Mouse (Mus musculus) CH12F3 (cell line): ENCODE measurements around the gene Atp9a.

Experiments used
- in situ Hi-C: fragments of 300-500 bp; cut with MboI; formaldehyde crosslinking; loops from 2 replicates; pipeline ENCODE4 v1.14.3; 2020; ENCODE audit warnings: low sequenced_read_pairs

Atp9a gene

GRCm38 (mm10) chr2:168683520-168684150 is 58.6 kb downstream of the Atp9a start:
- in situ Hi-C loops, result no loop called here

GRCm38 (mm10) chr2:168682721-168683120 is 59.5 kb downstream of the Atp9a start:
- in situ Hi-C loops, result no loop called here

GRCm38 (mm10) chr2:168681531-168681930 is 60.7 kb downstream of the Atp9a start:
- in situ Hi-C loops, result no loop called here

- in situ Hi-C loops, result no loop called here
These were observed 62.6 kb downstream of the Atp9a start for GRCm38 (mm10) chr2:168679381-168680199.

DNA sequence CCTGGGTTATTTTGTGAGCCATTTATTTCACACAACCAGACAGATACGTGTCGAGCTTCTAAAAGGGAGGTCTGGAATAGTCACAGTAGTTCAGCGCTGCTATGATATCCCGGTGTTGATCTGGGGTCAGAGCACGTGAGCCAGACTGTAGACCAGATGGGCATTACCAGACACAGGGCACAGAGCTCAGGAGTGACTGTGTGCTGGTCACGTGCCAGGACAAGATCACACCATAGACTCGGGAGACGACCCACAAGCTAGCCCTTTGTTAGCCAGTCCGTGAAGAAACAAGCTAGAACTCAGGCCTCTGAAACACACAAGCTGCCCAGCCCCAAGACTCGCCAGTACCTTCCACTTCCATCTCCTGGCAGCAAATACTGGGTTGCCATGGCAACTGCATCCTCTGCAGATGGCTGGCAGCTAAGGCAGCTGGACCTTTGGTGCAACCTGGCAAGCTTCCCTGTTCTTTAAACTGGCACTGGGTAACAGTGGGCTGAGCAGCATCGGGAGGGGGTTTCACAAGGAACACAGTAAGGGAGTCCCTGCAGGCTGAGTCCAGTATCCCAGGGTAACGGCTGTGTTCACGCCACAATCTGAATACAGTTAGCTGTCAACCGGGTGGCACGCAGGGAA is 63.4 kb downstream of the Atp9a start:
- in situ Hi-C loops, result no loop called here

- in situ Hi-C loops, result no loop called here
These were observed 64.6 kb downstream of the Atp9a start for GRCm38 (mm10) chr2:168677650-168678049.

DNA sequence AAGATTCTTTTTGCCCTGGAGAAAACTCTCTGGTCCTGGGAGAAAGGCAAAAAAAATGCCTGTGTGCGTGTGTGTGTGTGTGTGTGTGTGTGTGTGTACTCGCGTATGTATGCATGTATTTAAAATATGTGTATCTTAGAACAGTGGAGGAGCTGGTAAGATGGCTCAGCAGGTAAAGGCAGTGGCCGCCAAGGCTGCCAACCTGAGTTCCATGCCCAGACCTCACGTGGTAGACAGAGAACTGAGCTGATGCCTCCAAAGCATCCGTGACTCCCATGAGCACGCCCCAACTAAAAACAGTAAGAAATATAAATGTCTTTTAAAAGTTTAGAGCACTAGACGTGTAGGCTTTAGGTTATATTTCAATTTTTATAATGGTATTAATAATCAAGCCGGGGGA is 70.5 kb downstream of the Atp9a start:
- in situ Hi-C loops, result no loop called here

- in situ Hi-C loops, result no loop called here
These were observed 72.0 kb downstream of the Atp9a start for GRCm38 (mm10) chr2:168670241-168670640.

- in situ Hi-C loops, result no loop called here
These were observed 72.4 kb downstream of the Atp9a start for GRCm38 (mm10) chr2:168669762-168670161.

DNA sequence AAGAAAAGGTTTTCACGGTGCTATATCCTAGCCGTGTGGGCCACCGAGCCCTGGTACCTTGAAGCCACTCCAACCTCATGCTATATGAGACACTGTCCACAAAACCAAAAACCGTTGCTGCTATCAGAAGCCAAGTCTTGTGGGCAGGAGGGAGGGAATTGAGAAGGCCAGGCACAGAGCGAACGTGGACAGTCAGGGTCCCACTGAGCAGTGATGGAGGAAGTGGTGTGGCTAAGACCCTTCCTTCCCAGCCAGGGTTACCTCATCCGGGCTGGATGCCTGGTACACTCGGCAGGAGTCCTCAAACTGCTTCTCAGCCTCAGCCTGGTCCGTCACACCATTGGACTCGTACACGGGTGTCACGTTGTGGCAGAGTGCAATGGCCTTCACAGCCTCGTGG is 74.5 kb downstream of the Atp9a start:
- in situ Hi-C loops, result no loop called here

DNA sequence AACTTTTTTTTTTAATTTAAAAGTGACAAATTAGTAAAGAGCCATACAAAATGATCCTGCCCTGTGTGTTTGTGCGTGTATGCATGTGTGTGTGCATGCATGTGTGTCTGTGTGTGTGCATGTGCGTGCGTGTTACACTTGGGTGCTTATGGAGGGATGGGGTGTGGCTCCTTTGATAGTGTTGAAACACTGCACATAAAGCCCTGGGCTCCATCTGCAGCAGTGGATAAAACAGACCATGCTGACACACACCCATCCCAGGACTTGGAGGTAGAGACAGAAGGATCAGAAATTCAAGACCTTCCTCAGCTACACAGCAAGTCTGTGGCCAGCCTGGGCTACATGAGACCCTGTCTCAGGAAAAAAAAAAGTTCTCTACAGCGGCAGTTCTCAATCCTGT is 76.5 kb downstream of the Atp9a start:
- in situ Hi-C loops, result no loop called here

GRCm38 (mm10) chr2:168663716-168664115 is 78.5 kb downstream of the Atp9a start:
- in situ Hi-C loops, result no loop called here

DNA sequence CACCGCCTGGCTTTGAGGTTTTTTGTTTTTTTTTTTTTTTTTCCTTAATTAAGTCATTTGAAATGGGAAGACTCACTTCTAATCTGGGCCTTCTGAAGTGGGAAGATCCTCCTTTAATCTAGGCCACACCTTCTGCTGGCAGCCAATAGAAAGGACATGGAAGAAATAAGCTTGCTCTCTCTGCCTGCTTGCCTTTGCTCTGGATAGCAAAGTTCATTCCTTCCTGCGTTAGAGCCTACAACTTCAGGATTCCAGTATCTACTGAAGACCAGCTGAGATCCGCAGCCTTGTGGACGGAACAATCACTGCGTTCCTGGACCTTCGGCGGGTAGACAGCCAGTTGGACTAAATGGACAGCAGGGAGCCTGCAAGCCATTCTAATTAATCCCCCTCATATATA is 79.0 kb downstream of the Atp9a start:
- in situ Hi-C loops, result no loop called here

- in situ Hi-C loops, result no loop called here
These were observed 80.4 kb downstream of the Atp9a start for GRCm38 (mm10) chr2:168661802-168662201.

GRCm38 (mm10) chr2:168660344-168660743 is 81.9 kb downstream of the Atp9a start:
- in situ Hi-C loops, result no loop called here

- in situ Hi-C loops, result no loop called here
These were observed 83.7 kb downstream of the Atp9a start for GRCm38 (mm10) chr2:168658551-168658950.

DNA sequence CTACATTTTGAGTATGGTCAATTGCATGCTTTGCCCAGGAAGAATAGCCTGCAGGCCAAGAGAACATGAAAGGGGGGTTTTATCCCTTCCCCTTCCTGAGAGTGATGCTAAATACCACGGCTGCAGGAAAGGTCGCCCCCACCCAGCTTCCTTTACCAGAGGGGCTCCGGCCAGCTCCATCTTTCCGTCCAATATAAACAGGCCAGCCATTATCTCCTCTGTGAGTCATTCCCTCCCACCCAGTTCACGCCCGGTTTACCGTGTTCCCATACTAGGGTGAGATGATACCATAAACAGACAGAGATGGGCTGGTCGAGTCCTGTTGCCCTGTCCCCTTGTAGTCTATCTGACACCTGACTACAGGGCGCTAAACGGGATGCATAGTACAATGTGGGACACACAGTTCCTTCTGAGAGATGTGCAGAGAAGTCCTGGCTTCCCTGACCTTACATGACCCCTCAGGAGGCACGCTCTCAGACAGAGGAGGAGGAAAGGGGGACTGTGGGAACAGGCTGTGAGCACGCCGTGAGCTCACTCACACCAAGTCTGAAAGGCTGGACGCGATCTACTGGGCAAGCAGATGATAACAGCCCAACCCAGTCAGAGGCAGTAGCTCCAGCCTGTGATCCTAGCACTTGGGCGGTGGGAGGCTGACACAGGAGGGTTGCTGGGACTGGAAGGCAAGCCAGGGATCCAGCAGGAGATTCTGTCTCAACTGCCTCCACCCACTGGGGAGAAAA is 85.5 kb downstream of the Atp9a start:
- in situ Hi-C loops, result no loop called here

- in situ Hi-C loops, result no loop called here
These were observed 87.1 kb downstream of the Atp9a start for GRCm38 (mm10) chr2:168654983-168655669.

GRCm38 (mm10) chr2:168654482-168654881 is 87.7 kb downstream of the Atp9a start:
- in situ Hi-C loops, result no loop called here

- in situ Hi-C loops, result no loop called here
These were observed 90.5 kb downstream of the Atp9a start for GRCm38 (mm10) chr2:168651757-168652156.

- in situ Hi-C loops, result loop anchor here (25.0 kb wide), 1 partner anchor 386 kb away; no protein-coding TSS in a partner anchor
These were observed 94.0 kb downstream of the Atp9a start for GRCm38 (mm10) chr2:168648171-168648570.
